Mouse (Mus musculus) lung, adult 2 months (tissue): ENCODE measurements around the gene Atp5h.

ENCODE experiments used
- CTCF ChIP-seq: fragments of 200-500 bp; IDR thresholded peaks from 2 replicates; pipeline ENCODE4 v1.5.1; 2011; ENCODE audit warnings: mild to moderate bottlenecking, low read length, control low read depth; ENCODE audit not compliant: insufficient read depth
- POLR2A ChIP-seq: fragments of 200-500 bp; IDR thresholded peaks from 2 replicates; pipeline ENCODE4 v1.6.1; 2011; ENCODE audit warnings: low read depth, mild to moderate bottlenecking, control low read depth, low read length, borderline replicate concordance; ENCODE audit errors: extremely low read depth

DNA sequence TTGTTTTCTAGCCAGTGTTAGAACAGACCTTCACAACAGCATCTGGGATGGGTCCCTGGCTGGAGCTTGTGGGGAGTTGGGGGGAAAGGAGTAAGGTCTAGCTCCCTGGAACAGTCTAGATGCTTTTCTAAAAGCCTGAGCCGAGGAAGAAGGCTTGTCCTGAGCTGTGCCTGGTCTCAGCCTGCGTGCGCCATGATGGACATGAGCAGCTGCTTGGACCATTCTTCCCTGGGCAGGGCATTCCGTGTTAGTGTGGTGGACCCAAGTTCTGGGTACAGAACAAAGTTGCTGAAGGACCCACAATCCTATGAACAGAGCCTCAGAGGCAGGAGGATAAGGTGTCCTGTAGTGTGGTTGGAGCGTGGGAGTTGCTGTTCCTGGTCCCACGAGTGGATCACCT lies 10.8 kb upstream of the Atp5h start:
- no peak for TF ChIP-seq POLR2A
- no peak for TF ChIP-seq CTCF
